Mouse (Mus musculus) hindbrain, postnatal 0 days (tissue): ENCODE data around the gene Usp25. TPM values are rescaled to one million over a fixed set of nuclear protein-coding genes. Genes with fewer than 3 reads are reported as not detected.
A peak's percentile ranks its signal among the peaks of the same experiment; 100 is the strongest.

Source experiments
- ATAC-seq: fragments of 200-750 bp; cut with Nextera tagmentation; 2 replicates; pipeline ENCODE4 v1.8.0; 2017; ENCODE audit warnings: mild to moderate bottlenecking, moderate TSS enrichment, moderate library complexity
- DNase-seq: peaks from one replicate; pipeline ENCODE4 v3.0.0-alpha.2; 2015; ENCODE audit warnings: low spot score
- H3K27ac ChIP-seq: fragments of 300-500 bp; sonication (generic); 2 replicates; pipeline ENCODE4 v1.5.1; 2014; ENCODE audit warnings: mild to moderate bottlenecking
- H3K27me3 ChIP-seq: fragments of 300-500 bp; sonication (generic); 2 replicates; pipeline ENCODE4 v1.6.1; 2014; ENCODE audit warnings: low read length, mixed read lengths; ENCODE audit not compliant: insufficient read depth
- H3K36me3 ChIP-seq: fragments of 300-500 bp; sonication (generic); 2 replicates; pipeline ENCODE4 v1.6.1; 2014; ENCODE audit warnings: low read length, mixed read lengths; ENCODE audit not compliant: insufficient read depth
- H3K4me1 ChIP-seq: fragments of 300-500 bp; sonication (generic); 2 replicates; pipeline ENCODE4 v1.6.1; 2014; ENCODE audit warnings: antibody characterized with exemption, low read length, mixed read lengths; ENCODE audit not compliant: insufficient read depth
- H3K4me2 ChIP-seq: fragments of 300-500 bp; sonication (generic); 2 replicates; pipeline ENCODE4 v1.6.1; 2014; ENCODE audit warnings: low read depth, mild to moderate bottlenecking, low read length, moderate library complexity, mixed read lengths
- H3K4me3 ChIP-seq: fragments of 300-500 bp; sonication (generic); 2 replicates; pipeline ENCODE4 v1.5.1; 2014; ENCODE audit warnings: low read length
- H3K9ac ChIP-seq: fragments of 300-500 bp; sonication (generic); replicated peaks from 2 replicates; pipeline ENCODE4 v1.6.1; 2014; ENCODE audit warnings: mild to moderate bottlenecking, low read length, moderate library complexity, mixed read lengths
- H3K9me3 ChIP-seq: fragments of 300-500 bp; sonication (generic); 2 replicates; pipeline ENCODE4 v1.6.1; 2016; ENCODE audit warnings: low read length, mixed read lengths
- CTCF ChIP-seq: IDR thresholded peaks from 2 replicates; pipeline ENCODE4 v1.5.1; 2016; ENCODE audit warnings: antibody characterized with exemption, control low read depth, low read depth
- WGBS: fragments of 180-500 bp; shearing (Covaris S2); extraction: QIAGEN DNeasy Blood & Tissue Kit; methylation state at CpG from one replicate; pipeline ENCODE4 v1.1.7; 2014; 5-methylcytosine and 5-hydroxymethylcytosine counted together
- polyA plus RNA-seq: library from polyadenylated mRNA; unstranded; fragments of >200 nt; fragmentation: Nextera tagmentation; extraction: Ambion mirVana; gene quantifications from 2 replicates; pipeline ENCODE4 v1.2.1, GENCODE M21; 2015
- total RNA-seq: library from RNA; depleted of rRNA; stranded (reverse); fragments of >200 nt; gene quantifications from 2 replicates; pipeline ENCODE4 v1.2.3, GENCODE M21; 2014

The Usp25 gene
- total and polyA plus RNA-seq, 2 experiments from 2014 or later: 10.5 to 29.0 TPM

DNA sequence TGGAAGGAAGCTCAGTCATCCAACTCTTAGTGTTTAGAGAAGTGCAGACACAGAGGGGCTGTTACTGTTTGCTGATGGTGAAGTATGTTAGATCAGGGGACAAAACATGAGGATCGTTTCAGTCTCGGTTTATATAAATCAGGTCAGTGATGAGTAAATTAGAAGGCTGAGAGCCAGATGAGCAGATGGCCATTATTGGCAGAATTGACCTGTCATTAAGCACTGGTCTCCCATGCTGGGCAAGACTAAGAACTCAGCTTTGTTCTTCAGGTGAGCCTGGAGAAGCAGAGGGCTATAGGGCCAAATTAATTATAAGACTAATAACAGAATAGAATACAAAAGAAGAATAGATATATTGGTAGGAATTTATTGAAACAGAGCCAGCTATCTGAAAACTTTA is 140.3 kb downstream of the Usp25 start:
- DNase-seq (peak; percentile 76), ATAC-seq (peak; percentile 35; the same call in 1 of the 2 replicates)
- no peaks in the 10 kb centered on the region for H3K36me3 ChIP-seq
- H3K4me1 ChIP-seq: no peaks in the 10 kb centered on the region
- H3K9me3 ChIP-seq: no peaks in the 10 kb centered on the region
- no peak for TF ChIP-seq CTCF
- H3K9ac ChIP-seq: no peak overlapping the region
- no peaks in the 10 kb centered on the region for H3K27me3 ChIP-seq
- 59% methylated on average over 2 of the region's 2 CpGs for WGBS
- no peak overlapping the region for H3K4me2 ChIP-seq
- H3K4me3 ChIP-seq: no peak overlapping the region
- H3K27ac ChIP-seq: no peak overlapping the region

DNA sequence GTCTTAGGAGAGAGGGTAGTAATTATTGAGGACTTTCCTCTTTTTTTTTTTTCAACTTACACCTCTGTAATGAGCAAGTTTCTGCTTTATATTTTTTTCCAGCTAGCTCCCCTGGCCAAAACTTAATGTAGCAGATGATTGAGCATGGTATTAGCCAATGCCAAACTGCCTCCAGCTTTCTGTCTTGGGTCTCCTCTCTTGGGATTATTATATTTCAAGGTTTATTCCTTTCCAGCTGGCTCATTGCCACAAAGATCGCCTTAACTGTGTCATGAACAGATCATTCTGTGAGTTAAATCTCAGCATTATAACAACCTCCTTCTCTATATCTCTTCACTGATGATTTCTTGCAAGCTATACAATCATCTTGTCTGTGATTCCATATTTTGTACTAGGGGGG is 141.3 kb downstream of the Usp25 start:
- Histone ChIP-seq H3K4me1 (no peaks in the 10 kb centered on the region), H3K27ac (no peak overlapping the region), H3K9me3 (no peaks in the 10 kb centered on the region), H3K4me2 (no peak overlapping the region), H3K9ac (no peak overlapping the region), H3K27me3 (no peaks in the 10 kb centered on the region), H3K4me3 (no peak overlapping the region), H3K36me3 (no peaks in the 10 kb centered on the region)
- peak; percentile 36 for DNase-seq
- WGBS: 59% methylated on average over 1 of the region's 1 CpGs
- ATAC-seq: no peak
- TF ChIP-seq CTCF: no peak
